Comparison of ENCODE assay signal across 30 mouse cellular contexts in the genomic region with DNA sequence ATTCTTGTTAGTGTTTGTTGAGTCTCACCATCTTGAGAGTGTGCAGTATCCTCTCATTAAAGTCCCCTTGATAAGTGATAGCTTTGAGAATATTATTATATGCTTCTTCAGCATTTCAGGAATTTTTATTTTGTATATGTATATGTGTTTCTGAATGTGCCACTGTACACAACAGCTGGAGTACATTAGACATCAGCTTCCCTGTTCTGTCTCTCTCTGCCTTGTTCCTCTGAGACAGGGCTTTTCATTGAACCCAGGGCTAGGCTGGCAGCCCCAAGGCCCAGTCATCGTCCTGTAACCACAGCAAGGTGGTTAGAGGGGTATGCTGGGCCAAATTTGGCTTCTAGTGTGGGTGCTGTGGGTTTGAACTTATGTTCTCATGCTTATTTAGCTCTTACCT.
"Had no signal": no experiment of that assay in that cellular context is flagged by ENCODE, and none has a peak within 500 bp of the region (broad histone marks: within the 10 kb centered on the region; RNA-seq: fewer than 3 reads in every experiment).

No protein-coding gene starts in this region.

- DNase-seq: left cerebral cortex, postnatal 4 days; liver; liver, embryonic 13.5 days; liver, postnatal 0 days; lung, postnatal 10 days; lung, postnatal 14 days; lung, postnatal 36 days; lung, postnatal 4 days; midbrain, embryonic 14.5 days had no signal

- H3K4me3 ChIP-seq: left cerebral cortex, adult 2 months; limb, embryonic 10.5 days; limb, embryonic 12.5 days; limb, embryonic 13.5 days; limb, embryonic 15.5 days; liver, embryonic 12.5 days; liver, embryonic 13.5 days; liver, embryonic 15.5 days; megakaryocyte, embryonic 14.5 days; midbrain, embryonic 10.5 days; midbrain, embryonic 12.5 days; midbrain, embryonic 13.5 days; midbrain, embryonic 15.5 days; myocyte; neural tube, embryonic 12.5 days; neural tube, embryonic 13.5 days had no signal

- H3K27ac ChIP-seq: left cerebral cortex, adult 2 months; limb, embryonic 10.5 days; limb, embryonic 12.5 days; limb, embryonic 13.5 days; limb, embryonic 15.5 days; liver, embryonic 12.5 days; liver, embryonic 13.5 days; liver, embryonic 14.5 days; liver, embryonic 15.5 days; macrophage; midbrain, embryonic 10.5 days; midbrain, embryonic 12.5 days; midbrain, embryonic 13.5 days; midbrain, embryonic 15.5 days; neural tube, embryonic 12.5 days; neural tube, embryonic 13.5 days had no signal

- ATAC-seq: liver, embryonic 12.5 days; liver, postnatal 0 days; lung, postnatal 0 days; midbrain, embryonic 13.5 days; midbrain, embryonic 15.5 days; midbrain, embryonic 16.5 days had no signal

- H3K4me2 ChIP-seq: limb, embryonic 12.5 days; limb, embryonic 13.5 days; limb, embryonic 15.5 days; liver, embryonic 11.5 days; liver, embryonic 12.5 days; liver, embryonic 13.5 days; liver, embryonic 15.5 days; midbrain, embryonic 11.5 days; midbrain, embryonic 12.5 days; midbrain, embryonic 13.5 days; midbrain, embryonic 15.5 days; neural tube, embryonic 12.5 days; neural tube, embryonic 13.5 days had no signal

- H3K27me3 ChIP-seq: limb, embryonic 12.5 days; limb, embryonic 13.5 days; limb, embryonic 15.5 days; liver, embryonic 12.5 days; liver, embryonic 13.5 days; liver, embryonic 15.5 days; megakaryocyte, embryonic 14.5 days; midbrain, embryonic 12.5 days; midbrain, embryonic 13.5 days; midbrain, embryonic 15.5 days; neural tube, embryonic 12.5 days; neural tube, embryonic 13.5 days had no signal

- H3K36me3 ChIP-seq: limb, embryonic 10.5 days; limb, embryonic 12.5 days; limb, embryonic 13.5 days; limb, embryonic 15.5 days; liver, embryonic 12.5 days; liver, embryonic 13.5 days; liver, embryonic 15.5 days; midbrain, embryonic 10.5 days; midbrain, embryonic 12.5 days; midbrain, embryonic 13.5 days; midbrain, embryonic 15.5 days; neural tube, embryonic 12.5 days; neural tube, embryonic 13.5 days had no signal

- H3K4me1 ChIP-seq: limb, embryonic 10.5 days; limb, embryonic 12.5 days; limb, embryonic 13.5 days; limb, embryonic 15.5 days; liver, embryonic 12.5 days; liver, embryonic 13.5 days; liver, embryonic 15.5 days; megakaryocyte, embryonic 14.5 days; midbrain, embryonic 10.5 days; midbrain, embryonic 12.5 days; midbrain, embryonic 13.5 days; midbrain, embryonic 15.5 days; neural tube, embryonic 12.5 days; neural tube, embryonic 13.5 days had no signal

- H3K9ac ChIP-seq: limb, embryonic 12.5 days; limb, embryonic 13.5 days; limb, embryonic 15.5 days; liver, embryonic 12.5 days; liver, embryonic 13.5 days; liver, embryonic 14.5 days; liver, embryonic 15.5 days; liver, postnatal 0 days; midbrain, embryonic 12.5 days; midbrain, embryonic 13.5 days; midbrain, embryonic 15.5 days; neural tube, embryonic 12.5 days; neural tube, embryonic 13.5 days had no signal

- H3K9me3 ChIP-seq: limb, embryonic 10.5 days; limb, embryonic 12.5 days; limb, embryonic 13.5 days; limb, embryonic 15.5 days; liver, embryonic 12.5 days; liver, embryonic 13.5 days; liver, embryonic 15.5 days; megakaryocyte, embryonic 14.5 days; midbrain, embryonic 10.5 days; midbrain, embryonic 12.5 days; midbrain, embryonic 13.5 days; midbrain, embryonic 15.5 days; neural tube, embryonic 12.5 days; neural tube, embryonic 13.5 days had no signal
